Mouse (Mus musculus): Measurements from ENCODE around the gene Prpsap1. TPM values are rescaled to one million over a fixed set of nuclear protein-coding genes. Genes with fewer than 3 reads are reported as not detected.

Prpsap1 gene
- 10 to 100 TPM; 23.4 to 58.2 (median 50.6) TPM for polyA plus RNA-seq (2017; shearing (Covaris generic))

DNA sequence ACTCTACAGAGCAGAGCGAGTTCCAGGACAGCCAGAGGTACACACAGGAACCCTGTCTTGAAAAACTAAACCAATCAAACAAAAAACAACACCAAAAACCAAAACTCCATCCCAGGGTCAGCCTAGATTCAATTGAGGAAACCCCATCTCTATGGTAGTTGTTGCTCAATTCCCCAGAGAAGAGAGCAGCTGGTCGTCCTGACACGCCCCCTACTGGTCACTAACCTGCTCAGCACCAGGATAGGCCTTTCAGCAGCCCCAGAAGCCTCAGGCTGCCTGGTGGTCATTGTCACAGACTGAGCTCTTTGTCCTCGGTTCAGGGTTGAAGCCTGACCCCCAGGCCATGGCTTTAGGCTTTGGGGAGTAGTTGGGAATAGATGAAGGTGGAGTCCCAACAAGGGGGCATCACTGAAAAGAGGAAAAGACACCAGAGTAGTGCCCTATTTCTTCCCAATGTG lies at the start of gene Prpsap1:
TSS of gene Prpsap1 (minus strand) at position 408 of the 458 bp plus-strand sequence.
- no peak for ATAC-seq

DNA sequence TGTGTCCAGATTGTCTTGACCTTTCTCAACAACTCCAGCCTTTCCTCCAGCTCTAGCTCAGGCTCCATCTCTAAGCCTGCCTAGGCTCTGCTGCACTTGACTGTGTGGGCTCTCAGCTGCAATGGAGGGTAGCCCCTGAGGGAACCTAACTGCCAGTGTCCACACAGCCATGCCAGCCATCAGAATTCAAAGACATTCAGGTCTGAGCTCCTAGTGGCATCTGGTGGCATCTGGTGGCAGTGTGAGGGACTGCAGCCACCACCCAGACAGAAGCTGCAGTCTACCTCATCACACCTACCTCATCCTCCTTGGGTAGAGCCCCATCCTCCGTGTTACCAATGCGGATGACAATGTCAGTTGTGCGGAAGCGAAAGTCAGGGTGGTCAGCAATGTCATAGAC lies 49.1 kb upstream of the Prpsap1 start:
- no peak for ATAC-seq

DNA sequence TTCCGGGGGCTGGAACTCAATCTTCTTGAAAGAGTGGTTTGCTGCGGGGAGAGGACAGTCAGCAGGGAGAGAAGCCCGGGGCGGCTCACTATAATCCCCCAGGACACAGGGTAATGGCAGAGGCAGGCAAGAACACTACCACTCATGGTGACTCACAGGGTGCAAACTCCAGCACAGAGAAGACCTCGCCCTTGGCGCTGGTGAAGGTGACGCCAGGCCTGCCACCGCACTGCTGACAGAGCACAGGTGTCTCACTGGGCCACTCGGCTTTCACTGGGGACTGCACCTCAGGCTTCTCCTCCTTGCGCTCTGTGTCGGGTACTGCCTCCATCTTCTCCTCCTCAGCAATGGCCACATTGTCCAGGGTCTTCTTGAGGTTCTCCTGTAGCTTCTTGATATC lies 47.2 kb upstream of the Prpsap1 start:
- no peak for ATAC-seq

DNA sequence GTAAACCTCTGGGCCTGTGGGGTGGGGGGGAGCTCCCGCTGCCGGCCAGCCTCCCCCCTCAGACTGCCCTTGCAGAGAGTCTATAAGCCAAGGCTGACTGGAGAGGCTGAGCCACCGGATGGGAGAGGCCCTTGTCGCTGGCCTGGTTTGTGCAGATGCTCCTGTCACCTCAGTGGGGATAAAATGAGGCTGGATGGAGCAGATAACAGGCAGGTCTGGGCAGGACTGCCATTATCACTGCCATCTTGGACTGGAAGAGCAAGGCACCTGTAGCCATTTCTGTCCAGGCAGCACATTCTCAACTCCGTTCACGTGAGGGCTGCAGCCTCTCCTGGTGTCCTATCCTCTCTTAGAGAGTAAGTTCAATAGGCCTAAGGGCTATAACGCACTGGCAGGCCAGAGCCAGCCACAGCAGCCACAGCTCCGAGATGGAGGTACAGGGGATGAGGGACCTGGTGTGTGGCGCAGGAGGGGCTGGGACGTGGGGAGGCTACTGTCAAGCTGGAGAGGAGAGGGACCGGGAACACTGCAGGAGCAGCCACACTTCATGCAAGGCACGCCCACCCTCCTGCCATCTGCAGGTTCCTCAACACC lies 44.2 kb upstream of the Prpsap1 start:
- ATAC-seq, result no peak

DNA sequence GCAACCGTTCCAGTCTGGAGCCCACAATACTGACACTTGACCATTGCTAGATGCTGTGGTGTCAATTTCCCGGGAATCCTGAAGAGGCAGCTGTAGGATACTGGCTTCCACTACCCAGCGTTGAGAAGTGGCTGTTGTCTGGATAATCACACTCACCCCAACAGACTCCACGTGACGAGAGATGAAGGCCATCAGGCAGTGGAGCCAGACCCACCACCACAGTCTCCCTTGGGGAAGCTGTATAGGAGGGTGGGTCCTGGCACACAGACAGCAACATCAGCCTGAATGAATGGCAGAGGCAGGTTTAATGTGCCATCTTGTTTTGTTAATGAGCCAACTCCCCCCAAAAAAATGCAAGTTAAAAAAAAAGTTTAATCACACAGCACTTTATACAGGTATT lies 43.4 kb upstream of the Prpsap1 start:
- no peak for ATAC-seq

GRCm38 (mm10) chr11:116536685-116537084 lies 42.7 kb upstream of the Prpsap1 start:
- no peak for ATAC-seq

DNA sequence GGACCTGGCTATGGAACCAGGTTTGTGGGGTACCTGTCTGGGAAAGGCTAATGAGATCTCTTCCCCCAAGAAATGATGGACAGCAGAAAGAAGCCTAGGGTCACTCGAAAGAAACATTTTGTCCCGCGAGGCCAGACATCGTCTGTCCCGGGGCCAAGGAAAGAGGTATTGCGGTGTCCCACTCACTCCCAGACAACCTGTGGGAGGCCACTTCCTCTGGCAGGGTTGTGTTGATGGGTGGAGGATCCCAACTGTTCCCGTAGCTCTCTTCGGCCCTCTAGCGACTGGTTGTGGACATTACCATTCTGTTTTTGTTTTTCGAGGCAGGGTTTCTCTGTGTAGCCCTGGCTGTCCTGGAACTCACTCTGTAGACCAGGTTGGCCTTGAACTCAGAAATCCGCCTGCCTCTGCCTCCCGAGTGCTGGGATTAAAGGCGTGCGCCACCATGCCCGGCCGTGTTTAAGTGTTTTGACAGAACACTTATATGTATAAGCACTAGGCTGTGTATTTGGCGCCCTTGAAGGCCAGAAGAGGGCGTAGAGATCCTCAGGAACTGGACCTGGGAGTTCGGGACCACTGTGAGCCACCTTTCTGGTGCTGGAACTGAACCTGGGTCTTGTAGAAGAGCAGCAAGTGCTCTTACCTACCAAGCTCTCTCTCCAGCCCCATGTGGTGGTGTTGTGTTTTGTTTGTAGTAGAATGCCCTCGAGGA lies 40.3 kb upstream of the Prpsap1 start:
- peak; percentile 54 for ATAC-seq

GRCm38 (mm10) chr11:116533341-116534153 lies 39.5 kb upstream of the Prpsap1 start:
- ATAC-seq, result no peak

GRCm38 (mm10) chr11:116532810-116533338 lies 38.9 kb upstream of the Prpsap1 start:
- peak; percentile 28 for ATAC-seq

DNA sequence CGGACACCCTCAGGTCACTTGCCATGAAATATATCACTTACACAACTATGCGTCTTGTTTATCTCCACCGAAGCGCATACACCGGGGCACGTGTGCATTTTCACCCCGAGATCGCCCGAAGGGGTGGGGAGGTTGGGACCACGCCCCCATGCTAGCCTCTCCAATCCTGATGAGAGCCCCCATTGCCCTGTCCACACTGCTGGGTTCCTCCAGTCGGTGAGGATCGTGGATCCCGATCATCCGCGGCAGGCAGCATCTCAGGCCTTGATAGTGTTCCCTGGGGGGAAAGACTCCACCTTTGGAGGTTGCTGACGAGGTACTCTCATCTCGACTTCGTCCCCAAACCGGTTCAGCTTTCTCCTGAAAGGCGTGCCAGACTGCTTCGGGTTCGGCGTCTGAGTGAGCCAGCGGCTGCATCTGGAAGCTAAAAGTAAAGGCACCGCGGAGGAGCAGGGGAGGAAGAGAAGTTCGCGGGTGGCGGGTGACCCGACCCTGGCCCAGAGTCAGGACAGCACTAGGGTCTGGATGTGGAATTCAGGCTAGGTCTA lies 38.3 kb upstream of the Prpsap1 start:
- no peak for ATAC-seq

DNA sequence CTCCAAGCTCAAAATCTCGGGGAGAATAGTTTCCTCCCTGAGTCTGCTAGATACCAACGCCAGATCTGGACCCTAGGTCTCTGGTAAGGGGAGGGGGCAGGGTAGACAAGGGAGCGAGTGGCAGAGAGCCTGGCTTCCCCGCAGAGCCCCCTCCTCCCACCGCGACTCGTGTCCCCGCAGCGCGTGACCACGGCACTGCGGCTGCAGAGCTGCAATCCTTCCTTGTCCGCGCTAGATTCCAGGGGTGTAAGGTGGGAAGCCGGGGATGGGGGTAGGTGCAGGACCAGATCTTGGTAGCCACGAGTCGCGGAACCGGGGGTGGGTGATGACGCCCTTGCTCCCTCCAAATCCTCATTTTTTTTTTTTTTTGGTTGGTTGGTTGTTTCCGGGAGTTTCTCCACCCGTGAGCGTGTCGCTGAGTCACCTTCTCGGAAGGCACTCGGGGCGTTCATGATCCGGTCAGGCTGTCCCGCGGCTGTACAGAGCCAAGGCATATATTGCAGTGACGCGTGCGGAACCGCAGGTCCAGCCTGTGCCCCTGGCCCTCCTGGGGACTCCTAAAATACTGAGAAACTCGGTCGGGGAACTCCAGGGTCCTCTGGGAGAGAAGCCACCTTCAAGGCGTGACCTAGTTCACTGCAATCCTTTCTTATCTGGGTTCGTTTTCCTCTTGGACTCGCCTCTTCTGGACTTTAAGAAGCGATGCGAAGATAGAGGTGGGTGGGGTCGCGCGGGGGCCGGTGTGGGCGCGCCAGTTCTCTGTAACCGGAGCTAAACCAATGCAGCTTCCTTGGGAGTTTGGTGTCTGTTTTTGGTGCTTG lies 37.6 kb upstream of the Prpsap1 start:
- no peak for ATAC-seq

- ATAC-seq, result no peak
Measured at GRCm38 (mm10) chr11:116530187-116531147, 36.5 kb upstream of the Prpsap1 start, which contains the start of gene Sphk1. TSS of gene Sphk1 (plus strand) at chr11:116530925.

GRCm38 (mm10) chr11:116528636-116529320 lies 34.8 kb upstream of the Prpsap1 start:
- ATAC-seq, result no peak

DNA sequence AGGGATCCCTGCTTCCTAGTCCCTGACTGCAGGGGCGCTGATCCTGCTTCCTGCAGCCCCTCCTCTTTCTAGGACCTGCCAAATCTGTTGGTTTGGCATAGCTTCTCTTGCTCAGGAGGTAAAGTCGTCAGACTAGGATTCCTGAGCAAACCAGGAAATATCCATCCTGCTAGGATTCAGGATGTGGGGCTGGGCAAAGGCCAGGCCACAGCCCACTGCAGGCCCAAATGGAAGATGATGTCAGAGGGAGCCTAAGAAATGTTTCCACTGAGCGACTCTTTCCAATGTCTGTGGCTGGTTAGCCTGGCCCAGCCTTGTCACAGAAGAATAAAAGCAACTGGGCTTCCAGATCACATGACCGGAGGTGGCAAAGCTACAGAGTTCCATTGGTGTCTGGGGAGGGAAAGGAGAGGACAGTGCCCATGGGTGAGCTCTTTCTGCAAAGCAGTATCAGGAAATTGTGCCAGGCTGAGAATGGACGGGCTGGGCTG lies 29.7 kb upstream of the Prpsap1 start:
- ATAC-seq, result no peak

DNA sequence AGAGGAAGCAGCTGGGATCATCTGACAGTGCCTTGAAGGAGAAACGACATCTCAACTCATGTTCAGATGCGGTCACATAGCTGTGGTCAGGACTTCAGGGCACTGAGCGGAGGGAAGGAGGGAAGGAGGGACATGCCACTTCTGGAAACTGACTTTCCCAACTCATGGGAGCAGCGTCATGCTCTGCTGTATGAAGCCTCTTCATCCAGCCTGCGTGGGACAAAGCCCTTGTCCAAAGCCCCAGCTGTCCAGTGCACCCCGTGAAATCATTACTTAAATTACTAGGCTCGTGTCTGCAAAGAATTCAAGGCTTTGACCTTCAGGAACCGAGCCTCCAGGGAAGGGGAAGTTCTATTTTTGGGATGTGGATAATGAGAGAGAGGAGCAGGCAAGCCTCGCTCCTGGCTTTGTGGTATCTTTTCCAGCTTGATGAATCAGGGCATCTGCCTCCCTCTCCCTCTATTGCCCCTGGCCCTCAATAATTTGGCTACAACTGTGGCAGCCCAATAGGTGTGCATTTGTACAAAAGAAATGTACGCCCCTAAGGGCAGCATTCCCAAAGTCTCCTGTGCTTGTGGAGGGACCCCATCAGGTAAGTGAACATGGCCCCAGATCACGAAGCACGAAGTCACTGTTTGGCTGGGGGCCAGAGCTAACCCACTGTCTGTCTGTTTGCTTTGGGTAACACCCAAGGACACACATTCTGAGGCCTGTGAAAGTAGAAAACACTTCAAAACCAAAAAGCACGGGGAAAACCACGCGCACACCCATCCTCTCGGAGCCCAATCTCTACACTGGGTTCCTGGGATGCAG lies 29.1 kb upstream of the Prpsap1 start:
- no peak for ATAC-seq

- ATAC-seq, result no peak
Measured at GRCm38 (mm10) chr11:116522046-116522445, 28.0 kb upstream of the Prpsap1 start.

DNA sequence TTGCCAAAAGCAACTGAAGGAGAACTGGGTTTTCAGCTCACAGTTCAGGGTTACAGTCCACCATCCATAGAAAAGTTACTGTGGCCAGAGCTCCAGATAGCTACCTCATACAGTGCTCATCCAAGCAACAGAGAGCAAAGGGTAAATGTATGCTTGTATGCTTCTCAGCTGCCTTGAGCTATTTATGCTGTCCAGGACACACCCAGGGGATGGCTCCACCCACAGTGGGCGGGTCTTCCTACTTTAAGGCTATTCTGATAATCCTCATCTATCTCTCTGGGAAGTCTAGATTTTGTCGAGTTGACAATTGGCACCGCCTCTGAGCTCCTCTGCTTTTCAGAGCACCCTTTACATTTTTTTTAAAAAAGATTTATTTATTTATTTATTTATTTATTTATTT lies 27.1 kb upstream of the Prpsap1 start:
- no peak for ATAC-seq

DNA sequence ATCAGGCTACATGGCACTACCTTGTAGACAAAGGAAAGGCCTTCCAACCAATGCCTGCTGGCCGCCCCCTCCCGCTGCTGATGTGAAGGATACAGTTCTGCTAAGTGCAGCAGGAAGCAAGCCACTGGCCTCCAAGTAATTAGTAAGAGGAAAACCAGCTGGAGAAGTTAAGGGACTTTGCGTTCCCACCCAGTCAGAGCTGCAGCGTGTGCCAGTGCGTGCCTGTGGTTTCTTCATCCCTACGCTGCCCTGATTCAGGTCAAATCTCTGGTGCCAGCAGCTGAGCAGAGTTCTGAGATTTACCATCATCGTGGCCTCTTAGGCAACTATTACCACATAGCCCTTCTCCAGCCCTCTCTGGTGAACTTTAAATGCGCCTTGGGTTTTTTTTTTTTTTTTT lies 24.5 kb upstream of the Prpsap1 start:
- ATAC-seq, result no peak

All from inflammation-experienced regulatory T-cells, adult 6 months (primary cell).